Mouse (Mus musculus) cortical plate, adult 2 months (tissue): ENCODE data around the gene Col5a1.

ENCODE experiments used
- CTCF ChIP-seq: fragments of 200-500 bp; IDR thresholded peaks from 2 replicates; pipeline ENCODE4 v1.5.1; 2011; ENCODE audit warnings: mild to moderate bottlenecking, control low read depth, low read length; ENCODE audit not compliant: insufficient read depth; ENCODE audit errors: extremely low read depth
- POLR2A ChIP-seq: fragments of 200-500 bp; IDR thresholded peaks from 2 replicates; pipeline ENCODE4 v1.6.1; 2011; ENCODE audit warnings: mild to moderate bottlenecking, low read length, control low read depth; ENCODE audit not compliant: insufficient read depth; ENCODE audit errors: extremely low read depth

- TF ChIP-seq POLR2A: no peak
- TF ChIP-seq CTCF: no peak
Measured at GRCm38 (mm10) chr2:27999996-28000583, 113.9 kb downstream of the Col5a1 start.
